Mouse (Mus musculus) liver, adult 2 months (tissue): Measurements from ENCODE around the gene Kctd13. TPM values are rescaled to one million over a fixed set of nuclear protein-coding genes. Genes with fewer than 3 reads are reported as not detected.

Experiments used
- DNase-seq: peaks from one replicate; pipeline ENCODE4 v3.0.0-alpha.2; 2011; ENCODE audit warnings: low read depth, low spot score; ENCODE audit errors: extremely low read depth
- H3K27ac ChIP-seq: fragments of 200-500 bp; replicated peaks from 2 replicates; pipeline ENCODE4 v1.5.1; 2012; ENCODE audit warnings: low read depth, mild to moderate bottlenecking, control low read depth, inconsistent platforms, low read length; ENCODE audit not compliant: insufficient read depth
- H3K27me3 ChIP-seq: fragments of 200-500 bp; 2 replicates; pipeline ENCODE4 v1.6.1; 2012; ENCODE audit warnings: mild to moderate bottlenecking, moderate library complexity, low read length, inconsistent platforms; ENCODE audit not compliant: control insufficient read depth, insufficient read depth
- H3K36me3 ChIP-seq: fragments of 200-500 bp; 2 replicates; pipeline ENCODE4 v1.6.1; 2012; ENCODE audit warnings: low read length, inconsistent platforms; ENCODE audit not compliant: control insufficient read depth, insufficient read depth
- H3K4me1 ChIP-seq: fragments of 200-500 bp; 2 replicates; pipeline ENCODE4 v1.6.1; 2011; ENCODE audit warnings: low read length; ENCODE audit not compliant: control insufficient read depth, insufficient read depth
- H3K4me3 ChIP-seq: fragments of 200-500 bp; 2 replicates; pipeline ENCODE4 v1.5.1; 2011; ENCODE audit warnings: low read depth, mild to moderate bottlenecking, control low read depth, low read length, moderate library complexity; ENCODE audit not compliant: insufficient read depth
- H3K79me2 ChIP-seq: fragments of 200-500 bp; 2 replicates; pipeline ENCODE4 v1.6.1; 2012; ENCODE audit warnings: inconsistent platforms, mild to moderate bottlenecking, low read length, moderate library complexity; ENCODE audit not compliant: control insufficient read depth, insufficient read depth
- H3K9ac ChIP-seq: fragments of 200-500 bp; 2 replicates; pipeline ENCODE4 v1.6.1; 2012; ENCODE audit warnings: low read depth, mild to moderate bottlenecking, control low read depth, inconsistent platforms, low read length
- CTCF ChIP-seq: fragments of 200-500 bp; IDR thresholded peaks from 2 replicates; pipeline ENCODE4 v1.5.1; 2011; ENCODE audit warnings: low read depth, low read length, control low read depth
- POLR2A ChIP-seq: fragments of 200-500 bp; IDR thresholded peaks from 2 replicates; pipeline ENCODE4 v1.6.1; 2011; ENCODE audit warnings: low read length, control low read depth; ENCODE audit not compliant: insufficient read depth; ENCODE audit errors: extremely low read depth
- WGBS: fragments of 180-500 bp; shearing (Covaris S2); methylation state at CpG from one replicate; pipeline ENCODE4 v1.1.7; 2018; 5-methylcytosine and 5-hydroxymethylcytosine counted together
- polyA plus RNA-seq: library from polyadenylated mRNA; depleted of rRNA; stranded (reverse); fragments of >200 nt; gene quantifications from 2 replicates; pipeline ENCODE4 v1.2.3, GENCODE M21; 2012; rRNA removed
- total RNA-seq: library from RNA; depleted of rRNA; stranded (reverse); fragments of >200 nt; gene quantifications from 2 replicates; pipeline ENCODE4 v1.2.3, GENCODE M21; 2014; rRNA removed

Kctd13 gene
- 2.1 and 3.4 TPM in 2 replicates for total RNA-seq
- 5.8 and 7.6 TPM in 2 replicates for polyA plus RNA-seq

DNA sequence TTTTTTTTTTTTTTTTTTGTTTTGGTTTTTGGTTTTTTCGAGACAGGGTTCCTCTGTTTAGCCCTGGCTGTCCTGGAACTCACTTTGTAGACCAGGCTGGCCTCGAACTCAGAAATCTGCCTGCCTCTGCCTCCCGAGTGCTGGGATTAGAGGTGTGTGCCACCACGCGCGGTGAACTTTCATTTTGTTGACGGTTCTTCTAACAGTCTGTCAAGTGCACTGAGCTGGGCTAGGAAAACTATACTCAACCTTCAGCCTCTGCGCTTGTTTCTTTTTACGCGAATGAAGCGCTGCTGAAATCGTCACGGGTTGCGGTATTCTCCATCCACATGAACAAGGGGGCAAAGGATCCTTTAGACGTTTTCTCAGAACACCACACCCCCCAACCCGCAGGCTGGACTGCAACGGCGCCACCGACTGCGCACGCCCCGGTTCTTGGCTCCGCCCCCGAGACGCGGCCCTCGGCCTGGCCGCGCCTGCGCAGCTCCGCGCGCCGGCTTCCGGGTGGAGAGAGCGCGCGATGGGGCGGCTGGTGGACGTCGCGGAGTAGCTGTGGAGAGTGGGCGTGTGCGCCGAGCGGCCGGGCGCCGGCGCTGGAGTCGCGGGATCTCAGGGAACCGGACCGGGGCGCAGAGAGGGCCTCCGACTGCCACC is at the start of gene Kctd13:
Kctd13 (plus strand) TSS at position 496 of the 654 bp plus-strand sequence.
- Histone ChIP-seq H3K4me1 (peaks cover 9% of the 10 kb centered on the region), H3K79me2 (peaks cover 8% of the 10 kb centered on the region; the same call in 1 of the 2 replicates), H3K27ac (peak within 1 kb of the TSS; percentile 43), H3K36me3 (peaks cover 2% of the 10 kb centered on the region; the same call in 1 of the 2 replicates), H3K4me3 (peak within 1 kb of the TSS; percentile 80), H3K27me3 (no peaks in the 10 kb centered on the region), H3K9ac (peak within 1 kb of the TSS; percentile 92)
- WGBS: under 1% methylated on average over 56 of the region's 56 CpGs
- peak; percentile 76 for DNase-seq
- TF ChIP-seq CTCF: no peak
- TF ChIP-seq POLR2A: peak; percentile 47; the same call in 1 of the 2 replicates

DNA sequence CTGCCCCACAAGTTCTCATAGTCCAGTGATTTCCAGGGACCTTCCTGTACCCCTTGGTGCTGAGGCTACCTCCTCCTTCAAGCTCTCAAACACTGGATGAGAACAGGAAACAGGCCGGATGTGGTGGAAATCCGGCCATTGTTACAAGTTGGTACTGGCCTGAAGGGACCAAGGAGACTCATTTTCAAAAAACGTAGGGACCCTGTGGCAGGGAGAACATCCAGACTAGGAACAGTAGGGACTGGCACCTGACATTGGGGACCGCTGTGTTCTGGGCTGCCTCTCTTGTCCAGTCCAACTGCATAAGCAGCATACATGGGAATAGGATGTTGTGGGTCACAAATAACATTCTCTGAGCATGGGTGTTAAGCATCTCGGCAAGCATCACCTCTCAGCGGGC is 47.6 kb upstream of the Kctd13 start:
- peaks cover 44% of the 10 kb centered on the region for H3K36me3 ChIP-seq
- H3K9ac ChIP-seq: peak overlapping the region; percentile 32; the same call in 1 of the 2 replicates
- TF ChIP-seq POLR2A: no peak
- no peak for TF ChIP-seq CTCF

DNA sequence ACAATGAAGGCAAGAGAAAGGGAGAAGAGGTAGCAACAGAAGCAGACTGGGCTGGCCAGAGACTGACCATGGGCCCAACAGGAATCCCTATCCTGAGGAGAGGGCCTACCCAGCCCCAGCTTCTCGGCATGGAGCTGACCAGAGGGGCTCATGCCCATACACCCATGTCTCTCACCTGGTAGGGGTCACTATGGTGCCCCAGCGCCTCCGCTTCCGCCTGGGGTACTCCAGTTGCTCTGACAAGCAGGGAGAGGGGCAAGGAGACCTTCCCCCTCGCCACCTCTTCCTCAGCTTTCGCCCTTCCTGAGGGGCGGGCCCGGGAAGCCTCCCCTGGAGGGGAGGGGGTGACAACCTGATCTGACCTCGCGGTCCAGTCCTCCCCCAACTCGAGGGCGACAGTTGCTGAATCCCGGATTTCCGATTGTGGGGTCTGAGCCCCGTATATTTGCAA is 44.9 kb upstream of the Kctd13 start:
- Histone ChIP-seq H3K9ac (peak overlapping the region; percentile 92), H3K4me3 (peak overlapping the region; percentile 85), H3K27ac (peak overlapping the region; percentile 72), H3K27me3 (no peaks in the 10 kb centered on the region), H3K4me1 (peaks cover 4% of the 10 kb centered on the region), H3K36me3 (peaks cover 32% of the 10 kb centered on the region), H3K79me2 (peaks cover 8% of the 10 kb centered on the region; the same call in 1 of the 2 replicates)
- TF ChIP-seq POLR2A: no peak
- no peak for TF ChIP-seq CTCF
- 13% methylated on average over 15 of the region's 15 CpGs for WGBS
- no peak for DNase-seq

More for the DNA sequence above, 47.6 kb upstream of the Kctd13 start:
- H3K4me1 ChIP-seq: peaks cover 11% of the 10 kb centered on the region
- 79% methylated on average over 6 of the region's 6 CpGs for WGBS
- no peak overlapping the region; the same call in 1 of the 2 replicates for H3K4me3 ChIP-seq
- peaks cover 8% of the 10 kb centered on the region; the same call in 1 of the 2 replicates for H3K79me2 ChIP-seq
- DNase-seq: no peak
- H3K27me3 ChIP-seq: no peaks in the 10 kb centered on the region
- peak overlapping the region; percentile 26 for H3K27ac ChIP-seq

DNA sequence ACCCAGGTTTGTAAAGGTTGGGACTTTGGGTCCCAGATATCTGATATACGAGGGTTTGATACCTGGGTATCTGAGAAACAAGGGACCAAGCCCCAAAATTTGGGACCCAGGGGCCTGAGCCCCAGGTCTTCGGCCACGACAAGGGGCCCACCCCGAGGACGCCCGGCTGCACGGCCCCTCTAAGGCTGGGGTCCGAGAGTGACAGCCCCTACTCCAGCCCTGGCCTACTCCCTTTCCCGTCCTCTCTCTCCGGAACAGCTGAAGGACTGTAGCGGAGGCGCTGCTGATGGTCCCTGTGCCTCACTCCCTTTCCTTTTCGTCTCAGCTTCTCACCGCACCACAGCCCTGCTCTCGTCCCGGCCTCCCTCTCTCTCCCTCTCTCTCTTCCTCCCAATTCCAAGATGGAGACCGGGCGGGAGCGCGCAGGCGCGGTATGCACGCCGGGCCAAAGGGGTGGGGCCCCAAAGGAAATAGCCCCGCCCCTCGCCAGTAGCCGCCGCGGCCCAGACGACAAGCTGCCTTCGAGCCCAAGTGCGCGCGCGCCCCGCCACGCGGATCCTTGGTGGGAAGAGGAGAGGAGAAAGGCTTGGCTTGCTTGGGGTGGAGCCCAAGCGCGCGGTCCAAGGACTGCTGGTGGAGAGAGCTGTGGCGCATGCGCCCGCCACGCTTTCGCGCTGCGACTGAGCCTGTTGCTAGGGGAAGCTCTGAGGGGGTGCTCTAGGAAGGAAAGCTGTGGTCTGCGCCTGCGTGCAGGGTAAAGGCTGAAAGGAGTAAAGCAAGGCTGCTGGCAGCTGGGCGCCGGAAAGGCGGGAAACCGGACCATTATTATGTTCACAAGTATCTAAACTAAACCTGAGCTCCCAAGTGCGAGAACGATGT is 44.2 kb upstream of the Kctd13 start, which contains the start of gene Taok2:
Taok2 (minus strand) TSS at position 418 of the 879 bp plus-strand sequence.
- TF ChIP-seq POLR2A: peak; percentile 61
- TF ChIP-seq CTCF: no peak
- whole genome bisulfite sequencing: 2% methylated on average over 56 of the region's 56 CpGs
- Histone ChIP-seq H3K36me3 (peaks cover 26% of the 10 kb centered on the region), H3K79me2 (peaks cover 8% of the 10 kb centered on the region; the same call in 1 of the 2 replicates), H3K27ac (peak within 1 kb of the TSS; percentile 72), H3K9ac (peak within 1 kb of the TSS; percentile 92), H3K27me3 (no peaks in the 10 kb centered on the region), H3K4me1 (peaks cover 4% of the 10 kb centered on the region), H3K4me3 (peak within 1 kb of the TSS; percentile 85)
- peak; percentile 80 for DNase-seq

DNA sequence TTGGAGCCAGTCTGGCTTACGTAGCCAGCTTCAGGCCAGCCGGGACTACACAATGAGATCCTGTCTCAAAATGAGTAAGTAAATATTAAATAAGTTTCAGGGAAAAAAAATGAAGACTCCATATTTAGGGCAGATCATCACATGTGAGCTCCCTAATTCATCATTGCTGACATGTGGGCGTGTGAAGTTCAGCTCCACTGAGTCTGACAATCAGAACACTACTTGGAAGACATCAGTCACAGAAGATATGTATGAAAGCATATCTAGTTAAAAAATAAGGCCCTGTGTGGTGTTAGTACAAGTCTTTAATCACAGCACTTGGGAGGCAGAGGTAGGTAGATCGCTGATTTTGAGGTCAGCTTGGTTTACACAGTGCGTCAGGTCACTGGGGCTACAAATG is 41.4 kb upstream of the Kctd13 start:
- TF ChIP-seq POLR2A (no peak), CTCF (no peak)
- no peak overlapping the region for H3K9ac ChIP-seq
- 77% methylated on average over 5 of the region's 5 CpGs for WGBS
- DNase-seq: no peak
- H3K36me3 ChIP-seq: peaks cover 36% of the 10 kb centered on the region
- H3K79me2 ChIP-seq: peaks cover 8% of the 10 kb centered on the region; the same call in 1 of the 2 replicates
- H3K4me1 ChIP-seq: peaks cover 4% of the 10 kb centered on the region
- no peak overlapping the region for H3K4me3 ChIP-seq
- H3K27me3 ChIP-seq: no peaks in the 10 kb centered on the region
- H3K27ac ChIP-seq: no peak overlapping the region
